Mouse (Mus musculus): ENCODE results near the gene Cog1. TPM values are rescaled to one million over a fixed set of nuclear protein-coding genes. Genes with fewer than 3 reads are reported as not detected.

Gene Cog1
- polyA plus RNA-seq, 1 experiment: 84.0 TPM

DNA sequence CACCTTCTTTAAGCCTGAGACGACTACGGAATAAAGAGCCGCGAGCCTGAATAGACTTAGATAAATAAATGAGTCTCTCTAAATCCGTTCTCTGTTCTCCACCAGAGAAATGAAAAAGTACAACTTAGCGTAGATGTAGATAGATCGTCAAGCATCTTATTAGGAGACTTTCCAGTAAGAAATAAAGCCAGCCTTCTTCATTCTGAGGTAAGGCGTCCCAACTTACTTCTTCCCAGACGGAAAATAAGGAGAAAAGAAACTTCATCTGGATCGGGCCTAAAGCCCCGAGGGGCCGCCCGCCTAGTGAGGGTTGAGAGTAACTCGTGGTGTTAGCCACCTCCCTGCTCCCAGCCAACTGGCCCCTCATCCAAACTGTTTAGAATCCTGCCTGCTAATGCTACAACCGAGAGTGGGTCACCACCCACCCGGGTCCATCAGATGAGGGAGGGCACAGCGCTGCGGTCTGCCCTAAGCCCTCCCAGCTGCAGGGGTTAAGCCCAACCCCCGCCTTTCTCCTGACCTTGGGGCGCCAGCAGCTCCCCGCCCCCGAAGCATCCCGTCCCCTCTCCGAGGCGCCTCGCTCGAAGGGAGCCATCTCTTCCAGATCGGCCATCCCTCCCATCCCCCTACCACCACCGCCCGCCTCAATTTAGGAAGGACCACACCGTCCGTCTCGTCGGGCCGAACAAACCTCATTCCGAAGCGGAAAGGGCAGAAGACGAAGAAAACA is 34.1 kb downstream of the Cog1 start:
- 2% methylated on average over 38 of the region's 38 CpGs for WGBS
- DNase-seq: peak in 1 of 2 experiments; percentile 43
- H3K4me1 ChIP-seq (ENCODE audit: control insufficient read depth, insufficient read depth, low read length): peaks cover 7% of the 10 kb centered on the region

DNA sequence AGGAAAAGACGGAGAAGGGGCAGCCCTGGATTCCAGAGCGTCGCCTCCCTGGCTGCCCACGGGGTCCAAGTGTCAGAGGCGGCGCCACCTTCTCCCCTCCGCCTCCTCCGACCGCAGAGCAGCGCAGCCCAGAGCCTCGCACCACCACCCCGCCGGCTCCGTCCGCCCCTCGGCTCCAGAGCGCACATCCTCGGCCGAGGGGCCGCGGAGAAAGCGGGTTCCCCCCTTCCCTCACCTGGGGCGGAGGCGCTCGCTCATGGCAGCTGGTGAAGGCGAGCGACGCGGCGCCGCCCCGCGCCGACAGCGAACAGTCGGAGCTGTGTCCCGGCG is 34.6 kb downstream of the Cog1 start:
- DNase-seq: no peak
- no peak for TF ChIP-seq CTCF (IDR thresholded peaks at IDR 0.05; ENCODE audit: borderline replicate concordance, insufficient read depth, low read depth, low read length)
- no peak for TF ChIP-seq POLR2A (IDR thresholded peaks at IDR 0.05; ENCODE audit: borderline replicate concordance, insufficient read depth, low read length)
- Histone ChIP-seq H3K27ac (ENCODE audit: insufficient read depth, low read length) (peak overlapping the region; percentile 58; the same call in 1 of the 2 replicates), H3K27me3 (ENCODE audit: control insufficient read depth, insufficient read depth, low read length) (no peaks in the 10 kb centered on the region), H3K4me1 (ENCODE audit: control insufficient read depth, insufficient read depth, low read length) (peaks cover 4% of the 10 kb centered on the region; the same call in 1 of the 2 replicates), H3K4me3 (replicated peaks; ENCODE audit: insufficient read depth, low read depth, low read length) (peak overlapping the region; percentile 93)
- under 1% methylated on average over 37 of the region's 38 CpGs for WGBS

More for the DNA sequence above, 34.1 kb downstream of the Cog1 start:
- TF ChIP-seq POLR2A (IDR thresholded peaks at IDR 0.05; ENCODE audit: borderline replicate concordance, insufficient read depth, low read length): no peak
- TF ChIP-seq CTCF (IDR thresholded peaks at IDR 0.05; ENCODE audit: borderline replicate concordance, insufficient read depth, low read depth, low read length): no peak
- peak overlapping the region; percentile 93 for H3K4me3 ChIP-seq (replicated peaks; ENCODE audit: insufficient read depth, low read depth, low read length)
- peak overlapping the region; percentile 58; the same call in 1 of the 2 replicates for H3K27ac ChIP-seq (ENCODE audit: insufficient read depth, low read length)
- no peaks in the 10 kb centered on the region for H3K27me3 ChIP-seq (ENCODE audit: control insufficient read depth, insufficient read depth, low read length)

DNA sequence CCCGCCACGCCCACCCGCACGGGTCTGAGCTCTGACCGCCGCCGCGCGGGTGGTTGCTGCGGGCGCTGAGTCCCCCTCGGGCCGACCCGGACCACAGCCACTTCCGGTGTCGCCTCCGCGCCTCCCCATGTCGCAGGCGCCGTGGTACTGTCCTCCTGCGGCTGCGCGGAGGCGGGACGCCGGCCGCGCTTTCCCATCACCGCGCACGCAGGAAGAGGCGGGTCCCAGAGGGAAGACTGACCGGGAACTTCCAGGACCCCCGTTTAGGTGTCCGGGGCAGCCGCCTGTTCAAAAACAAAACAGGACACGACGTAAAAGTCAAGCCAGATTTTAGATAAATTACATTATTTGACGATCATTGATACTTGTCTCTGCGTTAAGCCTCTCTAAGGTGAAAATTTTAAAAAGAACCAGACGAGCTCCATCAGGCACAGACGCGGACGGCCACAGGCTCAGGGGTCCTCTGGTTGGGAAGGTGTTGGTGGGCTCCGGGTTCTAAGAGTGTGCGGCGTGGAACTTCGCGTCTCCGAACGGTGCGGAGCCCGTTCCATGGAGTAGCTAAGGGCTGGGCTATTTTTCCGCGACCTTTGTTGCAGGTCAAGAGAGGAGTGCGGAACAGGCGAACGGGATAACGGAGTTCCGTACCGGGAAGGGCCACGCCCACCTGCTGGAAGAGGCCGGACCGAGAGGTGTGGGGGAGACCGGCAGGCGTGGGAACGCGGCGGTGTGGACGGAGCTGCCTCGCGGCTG is 35.2 kb downstream of the Cog1 start, which contains the start of the genes Fam104a and D11Wsu47e:
Gene Fam104a (minus strand): TSS at position 199 of the 750 bp plus-strand sequence.
Gene D11Wsu47e (plus strand): TSS at position 456 of the 750 bp plus-strand sequence.
- DNase-seq: peak; percentile 96
- H3K27ac ChIP-seq (ENCODE audit: insufficient read depth, low read length): peak within 1 kb of the TSS; percentile 71; the same call in 1 of the 2 replicates
- peaks cover 3% of the 10 kb centered on the region; the same call in 1 of the 2 replicates for H3K4me1 ChIP-seq (ENCODE audit: control insufficient read depth, insufficient read depth, low read length)
- H3K4me3 ChIP-seq (replicated peaks; ENCODE audit: insufficient read depth, low read depth, low read length): peak within 1 kb of the TSS; percentile 93
- WGBS: under 1% methylated on average over 73 of the region's 73 CpGs
- H3K27me3 ChIP-seq (ENCODE audit: control insufficient read depth, insufficient read depth, low read length): no peaks in the 10 kb centered on the region
- TF ChIP-seq CTCF (IDR thresholded peaks at IDR 0.05; ENCODE audit: borderline replicate concordance, insufficient read depth, low read depth, low read length) (no peak), POLR2A (IDR thresholded peaks at IDR 0.05; ENCODE audit: borderline replicate concordance, insufficient read depth, low read length) (peak; percentile 47; the same call in 1 of the 2 replicates)

DNA sequence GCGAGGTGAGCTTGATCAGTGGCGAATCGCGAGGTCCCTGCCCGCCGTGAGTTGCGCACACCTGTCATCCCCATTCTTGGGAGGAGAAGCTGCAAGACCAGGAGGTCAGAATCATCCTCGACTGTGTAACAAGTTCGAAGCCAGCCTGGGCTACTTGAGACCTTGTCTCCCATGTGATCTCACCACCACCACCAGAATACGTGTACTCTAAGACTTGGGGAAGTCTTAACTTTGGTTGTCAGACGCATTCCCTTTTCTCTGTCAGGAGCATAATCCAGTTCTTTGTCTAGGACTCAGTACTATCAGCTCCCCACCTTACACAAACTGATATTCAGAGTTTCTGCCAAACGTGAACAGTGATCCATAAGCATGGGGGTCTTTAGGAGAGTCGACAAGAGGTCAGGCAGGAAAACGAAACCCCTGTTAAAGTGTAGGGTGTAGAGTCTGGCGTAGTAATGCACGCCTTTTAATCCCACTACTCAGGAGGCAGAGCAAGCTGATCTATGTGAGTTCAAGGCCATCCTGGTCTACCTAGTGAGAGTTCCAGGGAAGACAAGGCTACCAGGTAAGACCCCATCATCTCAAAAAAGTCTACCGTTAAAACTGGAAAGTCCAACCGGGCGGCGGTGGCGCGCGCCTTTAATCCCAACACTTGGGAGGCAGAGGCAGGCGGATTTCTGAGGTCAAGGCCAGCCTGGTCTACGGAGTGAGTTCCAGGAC is 35.9 kb downstream of the Cog1 start:
- H3K27me3 ChIP-seq (ENCODE audit: control insufficient read depth, insufficient read depth, low read length): no peaks in the 10 kb centered on the region
- peaks cover 3% of the 10 kb centered on the region; the same call in 1 of the 2 replicates for H3K4me1 ChIP-seq (ENCODE audit: control insufficient read depth, insufficient read depth, low read length)
- no peak overlapping the region for H3K27ac ChIP-seq (ENCODE audit: insufficient read depth, low read length)
- TF ChIP-seq POLR2A (IDR thresholded peaks at IDR 0.05; ENCODE audit: borderline replicate concordance, insufficient read depth, low read length) (no peak), CTCF (IDR thresholded peaks at IDR 0.05; ENCODE audit: borderline replicate concordance, insufficient read depth, low read depth, low read length) (no peak)
- no peak for DNase-seq
- peak overlapping the region; percentile 89 for H3K4me3 ChIP-seq (replicated peaks; ENCODE audit: insufficient read depth, low read depth, low read length)
- 41% methylated on average over 25 of the region's 25 CpGs for WGBS

DNA sequence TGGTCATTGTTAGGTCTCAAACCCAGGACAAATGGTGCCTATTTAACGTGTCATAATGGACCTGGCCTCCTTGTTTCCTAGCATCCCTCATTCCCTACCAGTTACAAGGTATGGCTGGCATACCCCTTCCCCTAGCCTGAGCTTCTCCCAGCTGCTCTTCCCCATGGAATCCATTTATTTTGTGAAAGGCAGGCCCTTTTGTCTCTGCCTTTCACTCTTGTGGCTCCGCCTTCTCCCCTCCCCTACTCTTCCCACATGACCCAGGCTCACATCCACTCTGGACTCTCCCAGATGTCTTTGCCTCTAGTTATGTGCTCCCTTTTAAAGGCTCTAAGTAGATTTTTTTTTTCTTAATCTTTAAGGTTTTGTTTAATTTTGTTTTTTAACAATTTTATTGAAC is 38.1 kb downstream of the Cog1 start:
- Histone ChIP-seq H3K27ac (ENCODE audit: insufficient read depth, low read length) (no peak overlapping the region), H3K4me1 (ENCODE audit: control insufficient read depth, insufficient read depth, low read length) (peaks cover 3% of the 10 kb centered on the region; the same call in 1 of the 2 replicates), H3K4me3 (replicated peaks; ENCODE audit: insufficient read depth, low read depth, low read length) (no peak overlapping the region), H3K27me3 (ENCODE audit: control insufficient read depth, insufficient read depth, low read length) (no peaks in the 10 kb centered on the region)
- 68% methylated on average over 2 of the region's 2 CpGs for WGBS
- no peak for DNase-seq
- TF ChIP-seq CTCF (IDR thresholded peaks at IDR 0.05; ENCODE audit: borderline replicate concordance, insufficient read depth, low read depth, low read length) (no peak), POLR2A (IDR thresholded peaks at IDR 0.05; ENCODE audit: borderline replicate concordance, insufficient read depth, low read length) (no peak)

DNA sequence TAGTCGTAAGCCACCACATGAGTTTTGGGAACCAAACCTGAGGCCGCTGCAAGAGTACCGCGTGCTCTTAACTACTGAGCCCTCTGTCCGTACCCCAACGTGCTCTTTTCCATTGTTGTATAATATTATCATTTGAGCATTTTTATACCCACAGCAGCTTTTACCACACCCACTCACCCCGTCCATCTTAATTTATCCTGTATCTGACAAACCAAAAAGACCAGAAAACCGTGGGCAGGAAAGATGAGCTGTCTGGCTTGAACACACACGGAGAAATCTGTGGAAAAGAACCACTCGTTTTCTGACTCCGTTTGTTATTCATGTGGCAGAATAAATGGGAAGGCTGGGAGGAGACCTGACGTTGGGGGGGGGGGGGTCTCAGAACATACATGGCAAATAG is 41.5 kb downstream of the Cog1 start:
- H3K4me3 ChIP-seq (replicated peaks; ENCODE audit: insufficient read depth, low read depth, low read length): no peak overlapping the region
- TF ChIP-seq POLR2A (IDR thresholded peaks at IDR 0.05; ENCODE audit: borderline replicate concordance, insufficient read depth, low read length) (no peak), CTCF (IDR thresholded peaks at IDR 0.05; ENCODE audit: borderline replicate concordance, insufficient read depth, low read depth, low read length) (no peak)
- 93% methylated on average over 12 of the region's 12 CpGs for WGBS
- H3K4me1 ChIP-seq (ENCODE audit: control insufficient read depth, insufficient read depth, low read length): no peaks in the 10 kb centered on the region
- no peak for DNase-seq
- H3K27me3 ChIP-seq (ENCODE audit: control insufficient read depth, insufficient read depth, low read length): no peaks in the 10 kb centered on the region
- H3K27ac ChIP-seq (ENCODE audit: insufficient read depth, low read length): no peak overlapping the region

DNA sequence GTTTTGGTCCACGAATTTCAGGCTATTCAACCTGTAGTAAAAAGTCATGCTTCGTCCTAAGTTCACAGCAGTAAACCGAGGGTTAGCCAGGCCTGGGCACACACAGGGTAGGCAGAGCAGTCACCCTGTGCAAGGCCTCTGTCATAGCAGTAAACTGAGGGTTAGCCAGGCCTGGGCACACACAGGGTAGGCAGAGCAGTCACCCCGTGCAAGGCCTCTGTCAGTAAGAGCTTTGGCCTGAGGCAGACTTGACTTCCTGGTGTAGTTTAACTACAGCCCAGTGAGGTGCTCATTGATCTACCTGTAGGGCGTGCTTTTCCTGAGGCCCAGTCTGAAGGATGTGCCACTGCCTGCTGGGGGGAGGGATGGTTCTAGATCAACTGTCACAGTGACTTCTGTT is 42.3 kb downstream of the Cog1 start:
- Histone ChIP-seq H3K27me3 (ENCODE audit: control insufficient read depth, insufficient read depth, low read length) (no peaks in the 10 kb centered on the region), H3K4me1 (ENCODE audit: control insufficient read depth, insufficient read depth, low read length) (no peaks in the 10 kb centered on the region), H3K27ac (ENCODE audit: insufficient read depth, low read length) (no peak overlapping the region), H3K4me3 (replicated peaks; ENCODE audit: insufficient read depth, low read depth, low read length) (no peak overlapping the region)
- no peak for DNase-seq
- 91% methylated on average over 5 of the region's 5 CpGs for WGBS
- TF ChIP-seq POLR2A (IDR thresholded peaks at IDR 0.05; ENCODE audit: borderline replicate concordance, insufficient read depth, low read length): no peak

Measured in cerebellum, adult 2 months (tissue).